Mouse (Mus musculus): ENCODE data around the gene Cfap298. TPM values are rescaled to one million over a fixed set of nuclear protein-coding genes. Genes with fewer than 3 reads are reported as not detected.

Gene Cfap298
- polyA plus RNA-seq, 1 experiment from 2014 or later = 49.8 TPM

DNA sequence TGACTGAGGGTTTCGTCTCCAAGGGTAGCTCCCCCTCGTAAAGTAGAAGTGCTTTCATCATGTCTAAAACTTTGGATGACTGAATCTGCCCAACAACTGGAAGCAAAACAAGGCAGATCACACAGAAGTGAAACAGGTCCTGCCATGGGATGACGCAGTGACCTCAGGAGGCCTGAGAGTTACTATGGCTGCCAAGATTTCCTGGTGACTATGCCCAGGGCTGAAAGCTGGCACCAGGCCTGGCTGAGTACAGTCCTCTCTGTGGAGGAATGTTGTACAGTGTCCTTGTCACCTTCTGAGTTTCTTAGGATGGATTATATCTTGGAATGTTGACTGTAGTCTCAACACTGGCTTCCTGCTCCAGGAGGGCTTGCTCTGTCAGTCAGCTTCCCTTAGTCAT lies 37.3 kb downstream of the Cfap298 start:
- Histone ChIP-seq H3K4me2 (replicated peaks) (no peak overlapping the region), H3K4me3 (replicated peaks; ENCODE audit: low read length) (no peak overlapping the region), H3K9me3 (ENCODE audit: control insufficient read depth, low read length) (no peaks in the 10 kb centered on the region), H3K27me3 (ENCODE audit: control insufficient read depth, insufficient read depth, low read length) (no peaks in the 10 kb centered on the region), H3K4me1 (replicated peaks; ENCODE audit: control insufficient read depth, insufficient read depth, low read length) (no peaks in the 10 kb centered on the region), H3K27ac (no peak overlapping the region), H3K36me3 (replicated peaks; ENCODE audit: control insufficient read depth, insufficient read depth) (no peaks in the 10 kb centered on the region), H3K9ac (no peak overlapping the region)
- ATAC-seq (ENCODE audit: low FRiP score) (no peak), DNase-seq (ENCODE audit: low spot score) (no peak)
- WGBS = 88% methylated on average over 3 of the region's 3 CpGs

DNA sequence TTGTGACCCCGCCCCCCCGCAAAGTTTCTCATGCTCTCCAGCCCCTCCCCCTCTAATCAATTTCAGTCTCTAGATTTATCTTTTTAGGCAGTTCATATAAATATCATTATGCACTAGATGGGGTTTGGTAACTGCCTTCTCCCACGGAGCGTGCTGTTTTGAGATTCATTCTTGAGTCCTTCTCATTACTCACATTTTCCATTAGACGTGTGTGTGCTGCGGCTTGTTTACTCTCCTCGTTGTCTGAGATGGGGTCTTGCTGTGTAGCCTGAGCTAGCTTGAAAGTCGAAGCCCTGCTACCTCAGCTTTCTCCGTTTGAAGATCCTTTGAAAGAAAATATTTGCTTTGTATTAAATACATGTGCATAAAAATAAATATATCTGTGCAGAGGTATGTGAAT lies 41.1 kb downstream of the Cfap298 start:
- H3K9ac ChIP-seq = no peak overlapping the region
- no peaks in the 10 kb centered on the region for H3K9me3 ChIP-seq (ENCODE audit: control insufficient read depth, low read length)
- no peaks in the 10 kb centered on the region for H3K4me1 ChIP-seq (replicated peaks; ENCODE audit: control insufficient read depth, insufficient read depth, low read length)
- H3K27ac ChIP-seq = no peak overlapping the region
- H3K4me2 ChIP-seq (replicated peaks) = no peak overlapping the region
- DNase-seq (ENCODE audit: low spot score) = no peak
- H3K36me3 ChIP-seq (replicated peaks; ENCODE audit: control insufficient read depth, insufficient read depth) = no peaks in the 10 kb centered on the region
- 64% methylated on average over 9 of the region's 9 CpGs for WGBS
- no peak overlapping the region for H3K4me3 ChIP-seq (replicated peaks; ENCODE audit: low read length)
- no peaks in the 10 kb centered on the region for H3K27me3 ChIP-seq (ENCODE audit: control insufficient read depth, insufficient read depth, low read length)
- ATAC-seq (ENCODE audit: low FRiP score) = no peak

- Histone ChIP-seq H3K36me3 (replicated peaks; ENCODE audit: control insufficient read depth, insufficient read depth) (no peaks in the 10 kb centered on the region), H3K27me3 (ENCODE audit: control insufficient read depth, insufficient read depth, low read length) (no peaks in the 10 kb centered on the region), H3K27ac (no peak overlapping the region), H3K4me1 (replicated peaks; ENCODE audit: control insufficient read depth, insufficient read depth, low read length) (no peaks in the 10 kb centered on the region), H3K4me2 (replicated peaks) (no peak overlapping the region), H3K9me3 (ENCODE audit: control insufficient read depth, low read length) (peaks cover 5% of the 10 kb centered on the region; the same call in 1 of the 2 replicates), H3K9ac (no peak overlapping the region), H3K4me3 (replicated peaks; ENCODE audit: low read length) (no peak overlapping the region)
- ATAC-seq (ENCODE audit: low FRiP score) (no peak), DNase-seq (ENCODE audit: low spot score) (no peak)
- 81% methylated on average over 7 of the region's 7 CpGs for WGBS
These were observed 41.9 kb downstream of the Cfap298 start for GRCm38 (mm10) chr16:90893019-90893418.

GRCm38 (mm10) chr16:90892081-90892480 lies 42.8 kb downstream of the Cfap298 start:
- ATAC-seq (ENCODE audit: low FRiP score) (no peak), DNase-seq (ENCODE audit: low spot score) (no peak)
- H3K9ac ChIP-seq = no peak overlapping the region
- H3K9me3 ChIP-seq (ENCODE audit: control insufficient read depth, low read length) = peaks cover 6% of the 10 kb centered on the region; the same call in 1 of the 2 replicates
- H3K4me1 ChIP-seq (replicated peaks; ENCODE audit: control insufficient read depth, insufficient read depth, low read length) = no peaks in the 10 kb centered on the region
- H3K4me3 ChIP-seq (replicated peaks; ENCODE audit: low read length) = no peak overlapping the region
- H3K36me3 ChIP-seq (replicated peaks; ENCODE audit: control insufficient read depth, insufficient read depth) = no peaks in the 10 kb centered on the region
- H3K27ac ChIP-seq = no peak overlapping the region
- no peak overlapping the region for H3K4me2 ChIP-seq (replicated peaks)
- no peaks in the 10 kb centered on the region for H3K27me3 ChIP-seq (ENCODE audit: control insufficient read depth, insufficient read depth, low read length)
- WGBS = 74% methylated on average over 8 of the region's 8 CpGs

- peaks cover 6% of the 10 kb centered on the region; the same call in 1 of the 2 replicates for H3K9me3 ChIP-seq (ENCODE audit: control insufficient read depth, low read length)
- H3K4me1 ChIP-seq (replicated peaks; ENCODE audit: control insufficient read depth, insufficient read depth, low read length) = no peaks in the 10 kb centered on the region
- no peaks in the 10 kb centered on the region for H3K36me3 ChIP-seq (replicated peaks; ENCODE audit: control insufficient read depth, insufficient read depth)
- H3K27ac ChIP-seq = no peak overlapping the region
- DNase-seq (ENCODE audit: low spot score) (no peak), ATAC-seq (ENCODE audit: low FRiP score) (no peak)
- H3K4me2 ChIP-seq (replicated peaks) = no peak overlapping the region
- no peak overlapping the region for H3K9ac ChIP-seq
- WGBS = 53% methylated on average over 14 of the region's 14 CpGs
- H3K4me3 ChIP-seq (replicated peaks; ENCODE audit: low read length) = no peak overlapping the region
- no peaks in the 10 kb centered on the region for H3K27me3 ChIP-seq (ENCODE audit: control insufficient read depth, insufficient read depth, low read length)
These were observed 43.3 kb downstream of the Cfap298 start for GRCm38 (mm10) chr16:90891601-90892000.

DNA sequence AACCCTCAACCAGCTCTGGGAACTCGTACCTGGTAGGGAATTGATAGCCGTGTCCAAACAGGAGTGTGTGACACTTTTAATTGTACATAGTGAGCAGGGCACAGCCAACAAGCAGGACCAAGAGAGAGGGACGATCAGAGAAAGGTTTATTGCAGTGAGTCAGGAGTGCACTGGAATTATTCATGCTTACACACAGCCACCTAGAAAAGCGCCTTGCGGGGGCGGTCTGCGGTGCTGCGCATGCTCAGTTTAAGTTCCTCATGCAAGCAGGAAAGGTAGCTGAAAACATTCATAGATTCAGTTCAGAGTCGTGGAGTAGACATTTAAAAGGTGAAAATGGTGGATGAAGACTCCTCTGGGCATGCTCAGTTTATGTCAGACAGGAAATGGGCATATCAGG lies 44.2 kb downstream of the Cfap298 start:
- ATAC-seq (ENCODE audit: low FRiP score) (no peak), DNase-seq (ENCODE audit: low spot score) (no peak)
- H3K27ac ChIP-seq = no peak overlapping the region
- H3K4me1 ChIP-seq (replicated peaks; ENCODE audit: control insufficient read depth, insufficient read depth, low read length) = no peaks in the 10 kb centered on the region
- H3K9ac ChIP-seq = no peak overlapping the region
- no peaks in the 10 kb centered on the region for H3K27me3 ChIP-seq (ENCODE audit: control insufficient read depth, insufficient read depth, low read length)
- H3K9me3 ChIP-seq (ENCODE audit: control insufficient read depth, low read length) = peaks cover 6% of the 10 kb centered on the region; the same call in 1 of the 2 replicates
- no peak overlapping the region for H3K4me2 ChIP-seq (replicated peaks)
- 87% methylated on average over 9 of the region's 9 CpGs for WGBS
- H3K4me3 ChIP-seq (replicated peaks; ENCODE audit: low read length) = no peak overlapping the region
- H3K36me3 ChIP-seq (replicated peaks; ENCODE audit: control insufficient read depth, insufficient read depth) = no peaks in the 10 kb centered on the region

DNA sequence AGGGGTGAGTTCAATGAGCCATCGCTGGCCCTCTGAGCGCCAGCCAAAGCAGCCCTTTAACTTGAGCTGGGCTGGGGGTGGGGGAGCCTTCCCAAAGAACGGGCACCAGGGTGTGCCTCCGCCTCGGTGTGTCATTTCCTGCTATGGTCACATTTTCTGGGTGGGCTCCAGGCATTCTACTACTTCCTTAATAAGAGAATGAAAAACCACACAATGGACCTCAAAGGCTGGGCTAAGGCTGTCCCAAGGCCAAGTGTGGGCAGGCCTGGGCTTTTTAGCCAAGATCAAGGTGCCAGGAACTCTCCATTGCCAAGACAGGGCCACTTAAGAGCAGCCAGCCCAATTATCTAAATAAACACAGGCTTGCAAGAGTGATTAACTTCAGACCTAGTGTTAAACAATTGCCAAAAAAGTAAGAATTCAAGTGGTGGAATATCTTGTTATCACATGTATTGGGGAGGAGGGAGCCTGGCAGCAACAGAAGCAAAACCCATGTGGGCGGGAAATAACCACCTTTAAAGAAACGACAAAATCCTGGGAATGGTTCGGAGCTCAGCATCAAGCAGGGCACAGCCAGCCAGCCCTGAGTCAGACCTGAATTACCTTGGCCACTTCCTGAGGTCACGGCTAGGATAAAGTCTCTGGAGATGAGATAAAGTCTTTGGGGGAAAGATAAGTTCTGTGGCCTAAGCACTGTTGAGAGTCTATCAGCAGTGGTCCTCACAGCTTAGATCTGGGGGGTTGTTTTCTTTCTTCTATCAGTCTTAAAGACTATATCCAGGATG lies 48.9 kb downstream of the Cfap298 start:
- DNase-seq (ENCODE audit: low spot score) (no peak), ATAC-seq (ENCODE audit: low FRiP score) (no peak)
- Histone ChIP-seq H3K9ac (no peak overlapping the region), H3K27me3 (ENCODE audit: control insufficient read depth, insufficient read depth, low read length) (no peaks in the 10 kb centered on the region), H3K36me3 (replicated peaks; ENCODE audit: control insufficient read depth, insufficient read depth) (no peaks in the 10 kb centered on the region), H3K27ac (no peak overlapping the region), H3K4me3 (replicated peaks; ENCODE audit: low read length) (no peak overlapping the region), H3K4me1 (replicated peaks; ENCODE audit: control insufficient read depth, insufficient read depth, low read length) (no peaks in the 10 kb centered on the region; the same call in 1 of the 2 replicates), H3K9me3 (ENCODE audit: control insufficient read depth, low read length) (peaks cover 6% of the 10 kb centered on the region; the same call in 1 of the 2 replicates), H3K4me2 (replicated peaks) (no peak overlapping the region)
- 75% methylated on average over 9 of the region's 9 CpGs for WGBS

GRCm38 (mm10) chr16:90885351-90885750 lies 49.6 kb downstream of the Cfap298 start:
- Histone ChIP-seq H3K9me3 (ENCODE audit: control insufficient read depth, low read length) (peaks cover 6% of the 10 kb centered on the region; the same call in 1 of the 2 replicates), H3K9ac (no peak overlapping the region), H3K4me2 (replicated peaks) (no peak overlapping the region), H3K27me3 (ENCODE audit: control insufficient read depth, insufficient read depth, low read length) (no peaks in the 10 kb centered on the region), H3K27ac (no peak overlapping the region), H3K36me3 (replicated peaks; ENCODE audit: control insufficient read depth, insufficient read depth) (no peaks in the 10 kb centered on the region), H3K4me1 (replicated peaks; ENCODE audit: control insufficient read depth, insufficient read depth, low read length) (no peaks in the 10 kb centered on the region; the same call in 1 of the 2 replicates), H3K4me3 (replicated peaks; ENCODE audit: low read length) (no peak overlapping the region)
- 71% methylated on average over 2 of the region's 2 CpGs for WGBS
- ATAC-seq (ENCODE audit: low FRiP score) (no peak), DNase-seq (ENCODE audit: low spot score) (no peak)

GRCm38 (mm10) chr16:90882501-90882977 lies 52.4 kb downstream of the Cfap298 start:
- DNase-seq (ENCODE audit: low spot score) = no peak
- no peak overlapping the region for H3K27ac ChIP-seq

More at GRCm38 (mm10) chr16:90882501-90882977, 52.4 kb downstream of the Cfap298 start:
- H3K9me3 ChIP-seq (ENCODE audit: control insufficient read depth, low read length) = no peaks in the 10 kb centered on the region
- ATAC-seq (ENCODE audit: low FRiP score) = no peak
- no peaks in the 10 kb centered on the region; the same call in 1 of the 2 replicates for H3K4me1 ChIP-seq (replicated peaks; ENCODE audit: control insufficient read depth, insufficient read depth, low read length)
- H3K27me3 ChIP-seq (ENCODE audit: control insufficient read depth, insufficient read depth, low read length) = no peaks in the 10 kb centered on the region
- H3K4me3 ChIP-seq (replicated peaks; ENCODE audit: low read length) = no peak overlapping the region
- H3K9ac ChIP-seq = no peak overlapping the region
- no peaks in the 10 kb centered on the region for H3K36me3 ChIP-seq (replicated peaks; ENCODE audit: control insufficient read depth, insufficient read depth)
- WGBS = 55% methylated on average over 8 of the region's 8 CpGs
- no peak overlapping the region for H3K4me2 ChIP-seq (replicated peaks)

Measured in hindbrain, embryonic 14.5 days (tissue).